Mouse (Mus musculus) hindbrain, embryonic 15.5 days (tissue): ENCODE results near the gene Kif17. TPM values are rescaled to one million over a fixed set of nuclear protein-coding genes. Genes with fewer than 3 reads are reported as not detected.

Experiments used
- ATAC-seq: fragments of 200-750 bp; cut with Nextera tagmentation; 2 replicates; pipeline ENCODE4 v1.8.0; 2017; ENCODE audit warnings: low read depth, moderate number of reproducible peaks, moderate TSS enrichment; ENCODE audit not compliant: low FRiP score
- H3K27ac ChIP-seq: fragments of 300-500 bp; sonication (generic); replicated peaks from 2 replicates; pipeline ENCODE4 v1.5.1; 2015; ENCODE audit warnings: mild to moderate bottlenecking, inconsistent platforms
- H3K27me3 ChIP-seq: fragments of 300-500 bp; sonication (generic); 2 replicates; pipeline ENCODE4 v1.6.1; 2015; ENCODE audit warnings: control low read depth, inconsistent platforms
- H3K36me3 ChIP-seq: fragments of 300-500 bp; sonication (generic); 2 replicates; pipeline ENCODE4 v1.6.1; 2015; ENCODE audit warnings: control low read depth, inconsistent platforms
- H3K4me1 ChIP-seq: fragments of 300-500 bp; sonication (generic); replicated peaks from 2 replicates; pipeline ENCODE4 v1.6.1; 2015; ENCODE audit warnings: control low read depth, inconsistent platforms
- H3K4me2 ChIP-seq: fragments of 300-500 bp; sonication (generic); 2 replicates; pipeline ENCODE4 v1.6.1; 2015; ENCODE audit warnings: moderate library complexity, mild to moderate bottlenecking, inconsistent platforms
- H3K4me3 ChIP-seq: fragments of 300-500 bp; sonication (generic); 2 replicates; pipeline ENCODE4 v1.5.1; 2015; ENCODE audit warnings: mild to moderate bottlenecking, inconsistent platforms
- H3K9ac ChIP-seq: fragments of 300-500 bp; sonication (generic); 2 replicates; pipeline ENCODE4 v1.6.1; 2015; ENCODE audit warnings: inconsistent platforms
- H3K9me3 ChIP-seq: fragments of 300-500 bp; sonication (generic); 2 replicates; pipeline ENCODE4 v1.6.1; 2016; ENCODE audit warnings: control low read depth, inconsistent platforms
- WGBS: fragments of 180-500 bp; shearing (Covaris S2); methylation state at CpG from one replicate; pipeline ENCODE4 v1.1.7; 2015; 5-methylcytosine and 5-hydroxymethylcytosine counted together
- polyA plus RNA-seq: library from polyadenylated mRNA; unstranded; fragments of >200 nt; fragmentation: Nextera tagmentation; extraction: Ambion mirVana; gene quantifications from 2 replicates; pipeline ENCODE4 v1.2.1, GENCODE M21; 2015

Kif17 gene
- polyA plus RNA-seq, 1 experiment from 2014 or later, result 4.5 TPM

GRCm38 (mm10) chr4:138333135-138333534 is 82.9 kb downstream of the Kif17 start:
- H3K9ac ChIP-seq, result no peak overlapping the region
- 90% methylated on average over 4 of the region's 4 CpGs for WGBS
- ATAC-seq, result no peak
- H3K4me1 ChIP-seq, result no peaks in the 10 kb centered on the region; the same call in 1 of the 2 replicates
- H3K27ac ChIP-seq, result no peak overlapping the region
- H3K4me2 ChIP-seq, result no peak overlapping the region
- H3K4me3 ChIP-seq, result no peak overlapping the region
- no peaks in the 10 kb centered on the region for H3K27me3 ChIP-seq
- no peaks in the 10 kb centered on the region for H3K36me3 ChIP-seq
- no peaks in the 10 kb centered on the region for H3K9me3 ChIP-seq

- Histone ChIP-seq H3K27me3 (no peaks in the 10 kb centered on the region), H3K4me3 (no peak overlapping the region), H3K4me1 (no peaks in the 10 kb centered on the region), H3K4me2 (no peak overlapping the region), H3K9me3 (no peaks in the 10 kb centered on the region), H3K36me3 (no peaks in the 10 kb centered on the region), H3K27ac (no peak overlapping the region), H3K9ac (no peak overlapping the region)
- ATAC-seq, result no peak
- 72% methylated on average over 12 of the region's 12 CpGs for WGBS
Observed at GRCm38 (mm10) chr4:138335036-138335435, 84.8 kb downstream of the Kif17 start.

- Histone ChIP-seq H3K36me3 (no peaks in the 10 kb centered on the region), H3K9ac (no peak overlapping the region), H3K27ac (no peak overlapping the region)
Observed at GRCm38 (mm10) chr4:138335648-138336047, 85.4 kb downstream of the Kif17 start.

GRCm38 (mm10) chr4:138336876-138337275 is 86.6 kb downstream of the Kif17 start:
- 75% methylated on average over 5 of the region's 5 CpGs for WGBS
- Histone ChIP-seq H3K9me3 (no peaks in the 10 kb centered on the region), H3K27me3 (no peaks in the 10 kb centered on the region), H3K4me2 (no peak overlapping the region), H3K27ac (no peak overlapping the region), H3K9ac (no peak overlapping the region), H3K36me3 (no peaks in the 10 kb centered on the region), H3K4me3 (no peak overlapping the region), H3K4me1 (no peaks in the 10 kb centered on the region)
- ATAC-seq, result no peak

More at GRCm38 (mm10) chr4:138335648-138336047, 85.4 kb downstream of the Kif17 start:
- no peak overlapping the region for H3K4me2 ChIP-seq
- ATAC-seq, result no peak
- WGBS, result 88% methylated on average over 6 of the region's 6 CpGs
- no peaks in the 10 kb centered on the region for H3K9me3 ChIP-seq
- H3K27me3 ChIP-seq, result no peaks in the 10 kb centered on the region
- H3K4me3 ChIP-seq, result no peak overlapping the region
- no peaks in the 10 kb centered on the region for H3K4me1 ChIP-seq

- H3K9ac ChIP-seq, result no peak overlapping the region
- no peak overlapping the region for H3K4me3 ChIP-seq
- H3K9me3 ChIP-seq, result no peaks in the 10 kb centered on the region
- no peaks in the 10 kb centered on the region for H3K36me3 ChIP-seq
- H3K27me3 ChIP-seq, result no peaks in the 10 kb centered on the region
- no peaks in the 10 kb centered on the region for H3K4me1 ChIP-seq
- no peak overlapping the region for H3K4me2 ChIP-seq
- no peak for ATAC-seq
- H3K27ac ChIP-seq, result no peak overlapping the region
- WGBS, result 80% methylated on average over 9 of the region's 9 CpGs
Observed at GRCm38 (mm10) chr4:138337341-138337740, 87.1 kb downstream of the Kif17 start.

GRCm38 (mm10) chr4:138339963-138340362 is 89.7 kb downstream of the Kif17 start:
- H3K4me3 ChIP-seq, result no peak overlapping the region
- H3K4me1 ChIP-seq, result peaks cover 5% of the 10 kb centered on the region; the same call in 1 of the 2 replicates
- no peak overlapping the region for H3K27ac ChIP-seq
- H3K9ac ChIP-seq, result no peak overlapping the region
- WGBS, result 31% methylated on average over 4 of the region's 4 CpGs
- no peaks in the 10 kb centered on the region for H3K27me3 ChIP-seq
- no peaks in the 10 kb centered on the region for H3K9me3 ChIP-seq
- no peak for ATAC-seq
- no peaks in the 10 kb centered on the region for H3K36me3 ChIP-seq
- H3K4me2 ChIP-seq, result no peak overlapping the region

GRCm38 (mm10) chr4:138341393-138341792 is 91.2 kb downstream of the Kif17 start:
- Histone ChIP-seq H3K4me3 (no peak overlapping the region), H3K27me3 (no peaks in the 10 kb centered on the region), H3K27ac (no peak overlapping the region), H3K4me1 (peaks cover 5% of the 10 kb centered on the region; the same call in 1 of the 2 replicates), H3K36me3 (no peaks in the 10 kb centered on the region), H3K4me2 (no peak overlapping the region), H3K9ac (no peak overlapping the region), H3K9me3 (no peaks in the 10 kb centered on the region)
- WGBS, result 71% methylated on average over 8 of the region's 8 CpGs
- ATAC-seq, result no peak

- WGBS, result 68% methylated on average over 7 of the region's 7 CpGs
- H3K4me3 ChIP-seq, result no peak overlapping the region
- H3K27ac ChIP-seq, result no peak overlapping the region
- no peak overlapping the region for H3K9ac ChIP-seq
- ATAC-seq, result no peak
- H3K9me3 ChIP-seq, result no peaks in the 10 kb centered on the region
- no peaks in the 10 kb centered on the region for H3K27me3 ChIP-seq
- H3K4me2 ChIP-seq, result no peak overlapping the region
- peaks cover 5% of the 10 kb centered on the region; the same call in 1 of the 2 replicates for H3K4me1 ChIP-seq
- H3K36me3 ChIP-seq, result no peaks in the 10 kb centered on the region
Observed at GRCm38 (mm10) chr4:138342048-138342447, 91.8 kb downstream of the Kif17 start.

GRCm38 (mm10) chr4:138342778-138343177 is 92.5 kb downstream of the Kif17 start:
- H3K27me3 ChIP-seq, result no peaks in the 10 kb centered on the region
- no peak overlapping the region for H3K9ac ChIP-seq
- ATAC-seq, result no peak
- no peak overlapping the region for H3K4me2 ChIP-seq
- no peak overlapping the region for H3K27ac ChIP-seq
- no peaks in the 10 kb centered on the region for H3K36me3 ChIP-seq
- no peaks in the 10 kb centered on the region for H3K9me3 ChIP-seq
- WGBS, result 89% methylated on average over 6 of the region's 6 CpGs
- H3K4me3 ChIP-seq, result no peak overlapping the region
- peaks cover 5% of the 10 kb centered on the region; the same call in 1 of the 2 replicates for H3K4me1 ChIP-seq

GRCm38 (mm10) chr4:138343341-138343837 is 93.2 kb downstream of the Kif17 start:
- no peaks in the 10 kb centered on the region for H3K36me3 ChIP-seq
- H3K9me3 ChIP-seq, result no peaks in the 10 kb centered on the region
- 55% methylated on average over 10 of the region's 10 CpGs for WGBS
- H3K27me3 ChIP-seq, result no peaks in the 10 kb centered on the region
- ATAC-seq, result no peak
- peaks cover 5% of the 10 kb centered on the region; the same call in 1 of the 2 replicates for H3K4me1 ChIP-seq
- H3K9ac ChIP-seq, result no peak overlapping the region
- H3K27ac ChIP-seq, result no peak overlapping the region
- no peak overlapping the region for H3K4me3 ChIP-seq
- no peak overlapping the region for H3K4me2 ChIP-seq

- 73% methylated on average over 9 of the region's 9 CpGs for WGBS
- H3K4me2 ChIP-seq, result no peak overlapping the region
- H3K4me1 ChIP-seq, result peaks cover 5% of the 10 kb centered on the region; the same call in 1 of the 2 replicates
- no peak overlapping the region for H3K27ac ChIP-seq
- H3K9ac ChIP-seq, result no peak overlapping the region
- no peaks in the 10 kb centered on the region for H3K9me3 ChIP-seq
- no peak overlapping the region for H3K4me3 ChIP-seq
- ATAC-seq, result no peak
- no peaks in the 10 kb centered on the region for H3K36me3 ChIP-seq
- no peaks in the 10 kb centered on the region for H3K27me3 ChIP-seq
Observed at GRCm38 (mm10) chr4:138344891-138345545, 94.8 kb downstream of the Kif17 start.

GRCm38 (mm10) chr4:138347280-138347679 is 97.0 kb downstream of the Kif17 start:
- H3K27ac ChIP-seq, result no peak overlapping the region
- H3K9ac ChIP-seq, result no peak overlapping the region
- H3K9me3 ChIP-seq, result no peaks in the 10 kb centered on the region
- WGBS, result 68% methylated on average over 1 of the region's 1 CpGs
- H3K4me3 ChIP-seq, result no peak overlapping the region
- H3K36me3 ChIP-seq, result no peaks in the 10 kb centered on the region
- no peak for ATAC-seq
- H3K4me2 ChIP-seq, result no peak overlapping the region
- no peaks in the 10 kb centered on the region for H3K27me3 ChIP-seq
- H3K4me1 ChIP-seq, result peaks cover 5% of the 10 kb centered on the region; the same call in 1 of the 2 replicates
